Mouse (Mus musculus) heart, embryonic 12.5 days (tissue): ENCODE results near the gene Agbl5. TPM values are rescaled to one million over a fixed set of nuclear protein-coding genes. Genes with fewer than 3 reads are reported as not detected.

ENCODE experiments used
- ATAC-seq: fragments of 200-750 bp; cut with Nextera tagmentation; 2 replicates; pipeline ENCODE4 v1.8.0; 2017; ENCODE audit warnings: moderate TSS enrichment, moderate library complexity; ENCODE audit not compliant: insufficient number of reproducible peaks, low FRiP score
- H3K27ac ChIP-seq: fragments of 300-500 bp; sonication (generic); 2 replicates; pipeline ENCODE4 v1.5.1; 2016; ENCODE audit warnings: mild to moderate bottlenecking, moderate library complexity; ENCODE audit not compliant: poor library complexity, severe bottlenecking
- H3K27me3 ChIP-seq: fragments of 300-500 bp; sonication (generic); replicated peaks from 2 replicates; pipeline ENCODE4 v1.6.1; 2016; ENCODE audit warnings: mild to moderate bottlenecking, moderate library complexity
- H3K36me3 ChIP-seq: fragments of 300-500 bp; sonication (generic); 2 replicates; pipeline ENCODE4 v1.6.1; 2016; ENCODE audit warnings: mild to moderate bottlenecking, moderate library complexity
- H3K4me1 ChIP-seq: fragments of 300-500 bp; sonication (generic); replicated peaks from 2 replicates; pipeline ENCODE4 v1.6.1; 2016; ENCODE audit warnings: mild to moderate bottlenecking
- H3K4me2 ChIP-seq: fragments of 300-500 bp; sonication (generic); 2 replicates; pipeline ENCODE4 v1.6.1; 2016; ENCODE audit warnings: mild to moderate bottlenecking, moderate library complexity
- H3K4me3 ChIP-seq: fragments of 300-500 bp; sonication (generic); 2 replicates; pipeline ENCODE4 v1.5.1; 2016; ENCODE audit warnings: mild to moderate bottlenecking
- H3K9ac ChIP-seq: fragments of 300-500 bp; sonication (generic); 2 replicates; pipeline ENCODE4 v1.6.1; 2016; ENCODE audit warnings: mild to moderate bottlenecking, moderate library complexity
- H3K9me3 ChIP-seq: fragments of 300-500 bp; sonication (generic); replicated peaks from 2 replicates; pipeline ENCODE4 v1.6.1; 2016; ENCODE audit warnings: mild to moderate bottlenecking, moderate library complexity
- WGBS: fragments of 180-500 bp; shearing (Covaris S2); methylation state at CpG from one replicate; pipeline ENCODE4 v1.1.7; 2016; 5-methylcytosine and 5-hydroxymethylcytosine counted together
- polyA plus RNA-seq: library from polyadenylated mRNA; unstranded; fragments of >200 nt; fragmentation: Nextera tagmentation; extraction: Ambion mirVana; gene quantifications from 2 replicates; pipeline ENCODE4 v1.2.1, GENCODE M21; 2016

The Agbl5 gene
- 12.5 and 14.4 TPM in 2 replicates for polyA plus RNA-seq

GRCm38 (mm10) chr5:30888337-30889087 is at the start of gene Agbl5:
Gene Agbl5 (plus strand): TSS chr5:30888694.
- peak within 1 kb of the TSS; percentile 76 for H3K4me2 ChIP-seq
- peak within 1 kb of the TSS; percentile 86 for H3K9ac ChIP-seq
- peak within 1 kb of the TSS; percentile 91 for H3K27ac ChIP-seq
- peak; percentile 88 for ATAC-seq
- H3K4me1 ChIP-seq: peaks cover 17% of the 10 kb centered on the region
- no peaks in the 10 kb centered on the region for H3K9me3 ChIP-seq
- H3K4me3 ChIP-seq: peak within 1 kb of the TSS; percentile 80
- peaks cover 30% of the 10 kb centered on the region for H3K36me3 ChIP-seq
- no peaks in the 10 kb centered on the region for H3K27me3 ChIP-seq
- WGBS: under 1% methylated on average over 38 of the region's 42 CpGs

GRCm38 (mm10) chr5:30839731-30840130 is 48.8 kb upstream of the Agbl5 start:
- Histone ChIP-seq H3K9ac (no peak overlapping the region), H3K4me3 (no peak overlapping the region), H3K9me3 (peaks cover 11% of the 10 kb centered on the region), H3K36me3 (peaks cover 15% of the 10 kb centered on the region), H3K27ac (no peak overlapping the region), H3K27me3 (no peaks in the 10 kb centered on the region), H3K4me1 (no peaks in the 10 kb centered on the region), H3K4me2 (no peak overlapping the region)
- no peak for ATAC-seq
- 73% methylated on average over 2 of the region's 2 CpGs for WGBS

- Histone ChIP-seq H3K4me3 (no peak overlapping the region), H3K9me3 (peaks cover 8% of the 10 kb centered on the region), H3K36me3 (peaks cover 10% of the 10 kb centered on the region), H3K4me2 (no peak overlapping the region), H3K4me1 (no peaks in the 10 kb centered on the region), H3K9ac (no peak overlapping the region), H3K27ac (no peak overlapping the region), H3K27me3 (no peaks in the 10 kb centered on the region)
- WGBS: 38% methylated on average over 3 of the region's 3 CpGs
- ATAC-seq: no peak
These were observed 46.6 kb upstream of the Agbl5 start for GRCm38 (mm10) chr5:30841896-30842295.

GRCm38 (mm10) chr5:30849891-30850555 is 38.5 kb upstream of the Agbl5 start:
- Histone ChIP-seq H3K4me3 (no peak overlapping the region), H3K9ac (no peak overlapping the region), H3K27ac (no peak overlapping the region), H3K4me2 (no peak overlapping the region), H3K9me3 (no peaks in the 10 kb centered on the region), H3K4me1 (peaks cover 21% of the 10 kb centered on the region), H3K27me3 (no peaks in the 10 kb centered on the region; the same call in 1 of the 2 replicates), H3K36me3 (no peaks in the 10 kb centered on the region)
- WGBS: 43% methylated on average over 6 of the region's 6 CpGs
- no peak for ATAC-seq

GRCm38 (mm10) chr5:30850556-30850925 is 38.0 kb upstream of the Agbl5 start:
- Histone ChIP-seq H3K36me3 (no peaks in the 10 kb centered on the region), H3K4me1 (peaks cover 21% of the 10 kb centered on the region), H3K27ac (no peak overlapping the region), H3K9ac (no peak overlapping the region), H3K9me3 (no peaks in the 10 kb centered on the region), H3K4me3 (no peak overlapping the region), H3K27me3 (no peaks in the 10 kb centered on the region; the same call in 1 of the 2 replicates), H3K4me2 (no peak overlapping the region)
- ATAC-seq: no peak
- 65% methylated on average over 2 of the region's 2 CpGs for WGBS

- WGBS: 82% methylated on average over 4 of the region's 4 CpGs
- Histone ChIP-seq H3K4me2 (no peak overlapping the region), H3K27ac (no peak overlapping the region), H3K9me3 (no peaks in the 10 kb centered on the region), H3K4me1 (peaks cover 21% of the 10 kb centered on the region), H3K27me3 (no peaks in the 10 kb centered on the region; the same call in 1 of the 2 replicates), H3K4me3 (no peak overlapping the region), H3K36me3 (no peaks in the 10 kb centered on the region), H3K9ac (no peak overlapping the region)
- no peak for ATAC-seq
These were observed 35.0 kb upstream of the Agbl5 start for GRCm38 (mm10) chr5:30853522-30853921.

- Histone ChIP-seq H3K9ac (no peak overlapping the region), H3K4me1 (peaks cover 8% of the 10 kb centered on the region), H3K27ac (no peak overlapping the region), H3K27me3 (no peaks in the 10 kb centered on the region; the same call in 1 of the 2 replicates), H3K36me3 (no peaks in the 10 kb centered on the region), H3K4me3 (no peak overlapping the region), H3K4me2 (no peak overlapping the region), H3K9me3 (no peaks in the 10 kb centered on the region)
- ATAC-seq: no peak
- 53% methylated on average over 3 of the region's 3 CpGs for WGBS
These were observed 32.8 kb upstream of the Agbl5 start for GRCm38 (mm10) chr5:30855674-30856073.

- Histone ChIP-seq H3K4me1 (peaks cover 4% of the 10 kb centered on the region; the same call in 1 of the 2 replicates), H3K4me3 (no peak overlapping the region), H3K9ac (no peak overlapping the region), H3K27me3 (no peaks in the 10 kb centered on the region; the same call in 1 of the 2 replicates), H3K9me3 (no peaks in the 10 kb centered on the region), H3K27ac (no peak overlapping the region), H3K36me3 (no peaks in the 10 kb centered on the region), H3K4me2 (no peak overlapping the region)
- WGBS: 67% methylated on average over 2 of the region's 2 CpGs
- no peak for ATAC-seq
These were observed 32.4 kb upstream of the Agbl5 start for GRCm38 (mm10) chr5:30856124-30856523.

GRCm38 (mm10) chr5:30863852-30864251 is 24.6 kb upstream of the Agbl5 start:
- H3K4me3 ChIP-seq: no peak overlapping the region
- H3K4me1 ChIP-seq: peaks cover 14% of the 10 kb centered on the region
- H3K9me3 ChIP-seq: no peaks in the 10 kb centered on the region
- 0 out of 2 replicates have a peak, but pooled peaks have one; percentile 20 for ATAC-seq
- H3K9ac ChIP-seq: 0 out of 2 replicates have a peak overlapping the region, but pooled peaks have one; percentile 8
- no peaks in the 10 kb centered on the region for H3K27me3 ChIP-seq
- H3K4me2 ChIP-seq: peak overlapping the region; percentile 0; the same call in 1 of the 2 replicates
- WGBS: 30% methylated on average over 4 of the region's 4 CpGs
- no peak overlapping the region for H3K27ac ChIP-seq
- peaks cover 3% of the 10 kb centered on the region; the same call in 1 of the 2 replicates for H3K36me3 ChIP-seq

- Histone ChIP-seq H3K36me3 (peaks cover 3% of the 10 kb centered on the region; the same call in 1 of the 2 replicates), H3K27ac (no peak overlapping the region), H3K9ac (0 out of 2 replicates have a peak overlapping the region, but pooled peaks have one; percentile 8), H3K27me3 (no peaks in the 10 kb centered on the region), H3K4me1 (peaks cover 14% of the 10 kb centered on the region), H3K4me2 (peak overlapping the region; percentile 0; the same call in 1 of the 2 replicates), H3K9me3 (no peaks in the 10 kb centered on the region), H3K4me3 (no peak overlapping the region)
- 36% methylated on average over 15 of the region's 15 CpGs for WGBS
- ATAC-seq: peak; percentile 67
These were observed 24.2 kb upstream of the Agbl5 start for GRCm38 (mm10) chr5:30864322-30864721.

GRCm38 (mm10) chr5:30866871-30867270 is 21.6 kb upstream of the Agbl5 start:
- Histone ChIP-seq H3K27me3 (no peaks in the 10 kb centered on the region), H3K9me3 (no peaks in the 10 kb centered on the region), H3K36me3 (peaks cover 17% of the 10 kb centered on the region), H3K27ac (no peak overlapping the region), H3K4me2 (no peak overlapping the region), H3K4me3 (no peak overlapping the region), H3K4me1 (peaks cover 29% of the 10 kb centered on the region), H3K9ac (no peak overlapping the region)
- no peak for ATAC-seq
- WGBS: 92% methylated on average over 3 of the region's 3 CpGs
